Mouse (Mus musculus) cerebellum, adult 11-12 months (tissue): ENCODE results near the gene Fancf.
A peak's percentile ranks its signal among the peaks of the same experiment; 100 is the strongest.

Experiments used
- DNase-seq: peaks from one replicate; pipeline ENCODE4 v3.0.0; 2022

Gene Fancf

DNA sequence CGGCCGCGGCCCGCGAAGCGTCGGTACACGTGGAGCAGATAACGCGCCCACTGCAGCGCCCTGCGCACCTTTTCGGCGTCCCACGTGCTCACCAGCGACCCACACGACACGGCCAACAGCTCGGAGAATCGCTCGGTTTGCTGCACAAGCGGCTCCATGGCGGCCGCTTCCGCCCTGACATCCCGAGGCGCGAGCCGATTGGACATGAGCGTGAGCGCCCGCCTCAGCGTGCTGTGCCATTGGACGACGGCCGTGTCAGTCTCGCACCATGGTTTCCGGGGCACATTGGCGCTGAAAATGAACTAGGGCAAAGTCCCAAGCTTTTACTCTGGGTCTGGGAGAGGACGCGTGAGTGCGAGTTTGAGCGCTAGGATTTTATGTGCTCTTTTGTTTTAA is at the start of gene Fancf:
TSS of gene Fancf (minus strand) at position 171 of the 396 bp plus-strand sequence.
- peak; percentile 96 for DNase-seq

DNA sequence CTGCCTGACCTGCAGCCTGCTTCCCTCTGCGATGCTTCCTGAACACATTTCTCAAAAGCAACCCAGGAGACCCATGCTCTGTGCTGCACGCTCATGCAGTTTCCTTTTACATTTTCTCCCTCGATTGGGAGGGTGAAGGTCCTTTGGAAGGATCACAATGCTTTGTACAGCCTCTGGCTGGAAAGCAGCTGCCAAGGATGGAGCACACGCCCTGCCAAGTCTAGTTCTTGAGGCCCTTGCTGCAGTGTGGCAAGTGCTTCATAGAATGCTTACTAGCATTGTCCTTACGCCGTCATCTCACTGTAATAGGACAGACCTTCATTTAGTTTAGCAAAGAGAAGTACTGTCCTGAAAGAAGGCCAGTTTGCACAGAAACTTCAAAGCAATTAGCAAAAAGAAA is 37.0 kb upstream of the Fancf start:
- no peak for DNase-seq

DNA sequence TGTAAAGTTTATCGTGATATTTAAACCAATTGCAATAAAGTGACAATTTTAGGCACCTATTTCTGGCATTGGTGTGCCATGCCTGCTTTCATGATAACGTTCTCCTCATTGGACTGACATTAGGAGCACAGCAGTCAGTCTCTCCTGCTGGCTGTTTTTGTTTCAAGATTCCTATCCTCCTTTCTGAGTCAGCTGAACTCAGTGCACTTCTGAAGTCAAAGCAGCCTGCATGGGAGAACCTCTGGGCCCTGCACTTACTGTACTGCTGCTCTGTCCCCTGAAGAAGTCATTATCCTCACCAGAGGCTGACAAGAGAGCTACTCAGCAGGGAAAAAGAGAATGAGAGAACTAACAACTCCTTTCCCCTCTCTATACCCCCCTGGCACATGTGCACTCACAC is 32.9 kb upstream of the Fancf start:
- DNase-seq, result no peak

DNA sequence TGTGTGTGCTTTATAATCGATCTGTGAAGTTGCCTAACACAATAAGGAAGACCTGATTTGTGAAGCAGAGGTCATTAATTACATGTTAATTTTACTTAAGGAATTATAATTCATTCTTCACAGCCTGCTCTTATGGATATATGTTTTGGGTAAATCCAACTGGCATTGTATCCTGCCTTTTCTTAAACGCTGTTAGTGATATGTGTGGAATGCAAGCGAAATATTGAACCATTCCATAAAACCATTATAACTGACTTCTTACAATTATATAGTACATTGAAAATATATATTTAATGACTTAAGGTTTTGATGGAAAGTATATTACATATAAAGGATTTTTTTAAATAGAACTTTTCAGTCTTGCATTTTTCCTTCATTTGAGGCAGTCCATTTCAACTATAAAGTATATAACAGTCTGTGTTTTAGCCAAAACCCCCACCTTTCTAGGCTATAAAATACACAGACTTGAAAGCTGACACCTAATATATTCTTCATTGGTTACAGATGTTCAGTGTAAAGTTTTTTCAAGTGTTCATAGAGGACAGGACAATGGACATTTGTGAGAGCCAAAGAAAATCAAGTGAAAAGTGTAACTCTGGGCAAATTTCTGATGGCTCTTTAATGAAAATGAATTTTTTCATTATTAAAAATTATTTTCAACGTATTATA is 32.2 kb upstream of the Fancf start:
- DNase-seq, result no peak

DNA sequence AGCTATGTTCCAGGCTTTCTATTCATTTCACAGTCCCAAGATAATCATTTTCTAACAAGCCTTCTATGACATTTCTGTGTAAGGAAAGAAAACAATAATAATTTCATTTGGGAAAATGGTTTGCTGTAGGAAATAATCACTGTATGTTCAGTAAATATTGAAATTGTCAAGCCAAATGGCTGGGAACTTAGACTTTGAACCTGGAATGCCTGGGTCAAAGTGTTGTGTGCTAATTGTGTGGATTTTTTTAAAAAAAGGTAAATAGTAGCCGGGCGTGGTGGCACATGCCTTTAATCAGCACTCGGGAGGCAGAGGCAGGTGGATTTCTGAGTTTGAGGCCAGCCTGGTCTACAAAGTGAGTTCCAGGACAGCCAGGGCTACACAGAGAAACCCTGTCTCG is 30.9 kb upstream of the Fancf start:
- DNase-seq, result no peak

DNA sequence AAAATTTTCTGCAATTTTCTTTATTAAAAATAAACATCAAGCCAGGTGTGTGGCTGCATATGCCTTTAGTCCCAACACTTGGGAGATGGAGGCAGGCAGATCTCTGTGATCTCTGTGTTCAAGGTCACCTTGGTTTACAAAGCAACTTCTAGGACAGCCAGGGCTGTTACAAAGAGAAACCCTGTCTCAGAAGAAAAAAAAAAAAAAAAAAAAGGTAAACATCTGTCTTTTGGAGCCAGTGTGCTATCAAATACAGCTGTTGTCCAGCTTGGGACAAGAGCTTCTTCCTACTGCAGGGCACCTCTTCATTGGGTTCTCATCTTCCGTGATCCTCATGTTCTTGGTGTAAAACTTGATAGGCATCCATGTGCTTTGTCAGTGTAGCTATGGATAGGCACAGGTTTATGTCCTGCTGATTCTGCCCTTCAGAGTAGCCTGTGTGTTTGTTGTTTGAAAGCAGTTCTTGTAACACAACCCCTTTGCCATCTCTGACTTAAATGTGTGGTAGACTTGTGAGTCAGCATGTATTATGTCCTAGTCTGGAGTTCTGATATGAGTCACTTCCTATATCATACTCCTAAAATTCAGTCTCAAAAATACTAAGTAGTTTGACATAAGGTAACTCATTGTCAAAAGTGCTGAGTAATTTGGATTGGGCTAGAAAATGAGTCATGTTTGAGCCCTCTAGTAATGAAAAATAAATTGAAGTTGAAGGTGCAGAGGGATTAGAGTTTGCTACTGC is 30.3 kb upstream of the Fancf start:
- no peak for DNase-seq

DNA sequence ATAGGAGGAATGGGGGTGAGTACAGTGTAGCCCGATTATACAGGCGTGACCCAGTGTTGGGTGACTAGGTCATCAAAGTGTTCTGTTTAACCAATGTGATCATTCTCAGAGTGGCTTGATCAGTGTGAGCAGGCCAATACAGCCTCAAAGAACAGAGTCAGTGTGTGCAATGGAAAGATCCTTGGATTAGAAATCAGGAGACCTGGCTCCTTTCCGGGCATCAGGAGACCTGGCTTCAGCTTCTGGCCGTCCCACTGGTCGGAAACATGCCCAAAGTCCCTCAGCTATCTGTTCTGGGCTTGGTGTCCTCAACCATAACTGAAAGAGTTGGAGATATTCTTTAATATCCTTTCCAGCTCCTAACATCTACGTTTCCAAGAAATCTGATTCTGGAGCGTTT is 27.5 kb upstream of the Fancf start:
- no peak for DNase-seq

DNA sequence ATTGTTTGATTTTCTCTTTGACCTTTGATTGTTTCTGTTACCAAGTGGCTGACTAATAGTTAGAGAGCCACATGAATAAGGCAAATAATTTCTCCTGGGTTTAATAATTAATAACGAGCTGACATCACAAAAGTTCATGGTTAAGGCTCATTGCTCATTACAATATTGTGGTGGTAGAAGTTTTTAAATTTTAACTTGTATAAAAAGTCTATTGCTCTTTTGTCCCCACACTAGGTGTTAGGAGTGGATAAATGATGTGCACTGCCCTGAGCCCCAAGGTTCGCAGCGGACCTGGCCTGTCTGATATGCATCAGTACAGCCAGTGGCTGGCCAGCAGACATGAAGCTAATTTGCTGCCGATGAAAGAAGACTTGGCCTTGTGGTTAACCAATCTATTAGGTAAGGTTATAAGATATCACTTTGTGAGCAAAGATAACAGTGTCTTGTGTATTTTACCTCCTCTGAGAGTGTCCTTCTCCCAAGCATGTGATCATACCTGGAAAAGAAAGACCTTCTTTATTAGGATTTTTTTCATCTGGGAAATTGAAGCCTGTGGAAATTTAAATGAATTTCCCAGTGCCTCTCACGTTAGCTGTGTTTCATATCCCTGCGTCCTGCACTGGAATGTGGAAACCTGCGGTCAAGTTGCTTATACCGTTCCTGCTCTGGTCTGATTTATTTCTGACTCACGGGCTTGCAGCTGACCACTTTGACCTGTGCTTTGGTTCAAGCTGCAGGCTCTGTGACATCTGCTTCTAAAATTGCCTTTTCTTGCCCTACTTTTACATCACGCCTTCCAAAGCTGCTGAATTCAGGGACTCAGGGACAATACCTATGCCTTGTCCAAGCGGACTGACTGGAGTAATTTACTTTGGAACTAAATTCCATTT is 25.9 kb upstream of the Fancf start:
- DNase-seq, result no peak

DNA sequence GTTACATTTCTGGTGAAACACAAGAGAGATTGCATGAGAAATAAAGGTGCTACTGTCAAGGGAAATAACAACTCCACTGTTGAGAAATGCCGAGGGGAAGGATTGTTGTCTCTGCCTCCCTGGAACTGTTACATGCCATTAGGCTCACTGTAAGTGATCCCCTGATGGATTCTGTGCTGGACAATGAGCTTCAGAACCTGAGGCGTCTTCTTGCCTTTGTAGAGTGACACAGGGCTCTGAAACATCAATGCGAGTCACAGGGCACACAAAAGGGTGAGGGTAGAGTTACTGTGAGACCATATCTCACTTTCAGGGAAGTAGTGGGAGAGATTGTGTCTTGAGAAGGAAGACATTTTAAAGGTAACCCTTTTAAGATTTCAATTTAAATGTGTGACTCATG is 23.3 kb upstream of the Fancf start:
- no peak for DNase-seq

DNA sequence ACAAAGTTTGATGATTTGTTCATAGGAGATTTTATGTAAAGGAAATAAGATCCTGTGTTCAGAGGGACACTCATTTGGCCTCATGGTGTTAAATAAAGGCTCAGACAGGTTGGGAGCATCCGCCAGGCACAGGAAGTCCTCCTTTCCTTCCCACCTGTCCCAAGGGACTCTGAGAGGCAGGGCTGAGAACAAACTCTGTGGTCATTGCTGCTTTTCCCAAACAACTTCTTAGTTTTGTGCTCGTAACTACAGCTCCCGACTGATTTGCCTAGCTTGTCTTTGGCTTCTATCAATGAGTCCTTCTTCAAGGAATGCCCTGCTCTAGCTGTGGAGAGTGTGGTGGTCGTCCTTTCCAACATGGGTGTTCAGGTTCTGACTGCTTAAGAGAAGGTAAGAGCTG is 18.1 kb upstream of the Fancf start:
- no peak for DNase-seq

DNA sequence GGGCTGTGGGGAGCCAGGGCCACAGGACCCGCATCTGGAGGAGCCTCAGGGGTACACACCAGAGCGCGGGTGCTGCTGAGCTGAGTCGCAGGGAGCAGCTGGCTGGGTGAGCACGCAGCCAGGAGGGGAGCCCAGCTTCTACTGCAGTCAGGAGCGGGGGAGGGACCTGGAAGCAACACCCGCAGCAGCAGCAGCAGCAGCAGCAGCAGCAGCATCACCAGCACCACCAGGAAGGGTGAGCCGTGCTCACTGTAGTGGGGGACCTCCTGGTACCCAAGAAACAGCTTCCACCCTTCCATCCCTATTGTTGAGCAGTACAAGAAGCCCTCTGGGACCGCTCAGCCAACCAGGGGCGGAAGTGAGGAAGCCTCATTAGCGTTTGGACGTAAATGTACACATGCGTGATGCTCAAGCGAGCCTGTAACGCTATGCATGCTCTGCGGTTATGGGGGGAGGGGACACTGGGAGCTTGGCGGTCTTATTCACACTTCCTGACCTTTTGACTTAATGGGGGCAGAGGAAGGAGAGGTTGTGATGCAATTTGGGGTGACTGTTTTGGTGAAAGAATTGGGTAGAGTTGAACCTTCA is 17.2 kb upstream of the Fancf start:
- no peak for DNase-seq

DNA sequence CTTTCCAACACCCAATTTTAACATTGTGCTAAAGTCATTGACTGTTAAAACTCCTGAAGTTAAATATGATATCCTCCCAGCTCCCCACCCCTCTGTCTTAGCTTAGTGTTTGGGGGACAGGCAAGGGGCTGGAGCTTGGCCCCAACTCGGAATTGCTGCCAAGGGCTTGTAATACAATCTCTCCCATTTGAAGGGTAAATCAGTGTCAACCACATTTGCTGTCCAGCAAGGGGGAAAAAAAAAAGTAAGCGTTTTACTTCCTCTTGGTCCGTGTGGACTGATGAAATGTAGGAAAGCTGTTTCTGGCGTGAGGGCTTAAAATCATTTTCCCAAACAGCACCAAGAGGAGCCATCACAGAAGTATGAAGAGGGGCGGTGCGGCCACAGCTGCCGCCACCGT is 16.7 kb upstream of the Fancf start:
- no peak for DNase-seq

DNA sequence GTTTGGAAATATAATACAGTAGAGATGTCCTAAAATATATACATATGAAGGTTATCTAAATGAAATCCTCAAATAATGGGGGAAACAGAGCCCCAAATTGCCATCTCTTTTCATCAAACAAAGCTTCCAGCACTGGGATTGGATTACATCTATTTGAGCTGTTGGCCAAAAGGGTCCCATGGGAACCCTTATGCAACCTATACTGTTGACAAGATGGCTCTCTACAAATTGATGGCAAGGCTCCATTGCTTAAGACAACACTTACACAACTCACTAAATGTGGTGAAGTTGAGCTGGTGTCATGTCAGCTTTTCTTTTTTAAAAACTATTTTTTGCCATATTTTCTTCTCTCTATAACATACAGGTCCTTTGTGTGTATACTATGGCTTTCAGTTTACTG is 14.2 kb upstream of the Fancf start:
- no peak for DNase-seq

DNA sequence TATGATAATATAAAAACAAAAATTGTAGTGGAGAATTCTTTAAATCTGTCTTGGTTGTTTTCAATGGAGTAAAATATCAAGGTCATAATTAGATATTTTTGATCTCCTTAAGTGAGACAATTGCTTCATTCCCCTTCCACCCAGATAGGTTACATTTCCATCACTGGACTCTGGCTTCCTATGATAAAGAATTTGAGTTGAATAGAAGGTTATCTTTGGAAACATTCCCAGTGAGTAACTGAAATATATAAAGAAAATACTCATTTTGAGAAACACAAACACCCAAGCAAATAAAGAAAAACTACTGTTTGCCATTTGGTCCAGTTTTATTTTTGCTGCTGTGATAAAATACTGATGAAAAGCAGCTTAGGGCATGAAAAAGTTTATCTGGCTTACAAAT is 10.5 kb upstream of the Fancf start:
- no peak for DNase-seq

DNA sequence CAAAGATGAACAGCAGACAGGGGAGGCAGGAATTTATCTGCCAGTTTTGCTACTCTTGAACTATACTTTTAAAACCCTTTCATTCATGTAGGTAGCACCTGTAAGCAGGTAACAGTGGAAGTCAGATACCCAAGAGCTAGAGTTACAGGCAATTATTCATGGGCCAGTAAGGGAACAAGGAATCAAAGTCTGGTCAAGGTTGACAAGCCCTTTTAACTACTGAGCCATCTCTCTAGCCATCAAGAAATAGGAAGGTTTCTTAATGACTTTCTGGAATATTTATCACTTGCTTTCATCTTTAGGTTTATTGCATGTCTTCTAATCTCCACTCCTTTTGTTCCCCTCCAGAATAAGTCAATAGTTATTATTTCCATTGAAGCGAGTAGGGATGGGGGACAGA is 10.0 kb upstream of the Fancf start:
- no peak for DNase-seq

DNA sequence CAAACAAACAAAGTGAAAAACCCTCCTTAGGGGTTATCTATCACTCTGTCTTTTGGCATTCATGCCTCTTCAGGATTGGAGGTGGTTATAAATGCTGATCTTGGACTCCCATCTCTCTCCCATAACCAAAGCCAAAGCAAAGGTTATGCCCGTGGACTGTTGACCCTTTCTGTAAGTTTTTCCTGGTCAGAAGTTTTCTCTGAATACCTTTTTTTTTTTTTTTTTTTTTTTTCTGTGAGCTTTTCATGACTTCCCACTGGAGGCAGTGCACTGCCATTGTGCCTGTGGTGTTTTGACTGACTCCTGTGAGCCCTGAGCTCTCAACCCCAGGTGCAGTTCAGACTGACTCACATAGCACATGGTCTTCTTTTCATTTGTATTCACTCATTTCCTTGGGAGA is 5.9 kb upstream of the Fancf start:
- no peak for DNase-seq

DNA sequence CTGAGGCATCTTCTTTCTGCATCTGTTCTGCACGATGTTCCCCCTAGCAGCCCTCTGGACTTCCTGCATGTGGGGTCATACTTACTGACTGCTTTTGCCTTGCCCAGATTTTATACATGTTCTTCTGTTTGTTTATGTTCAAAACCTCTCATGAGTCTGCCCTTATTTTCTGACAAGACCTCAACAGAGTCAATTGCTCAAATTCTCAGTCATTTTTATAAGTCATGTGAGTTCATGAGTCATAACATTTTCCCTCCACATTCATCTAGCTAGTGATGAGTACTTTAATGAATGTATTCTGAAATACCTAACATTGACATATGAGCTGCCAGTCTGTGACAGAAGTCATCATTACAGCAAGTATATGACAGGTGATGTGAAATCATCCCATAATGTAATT is 3.3 kb upstream of the Fancf start:
- no peak for DNase-seq

DNA sequence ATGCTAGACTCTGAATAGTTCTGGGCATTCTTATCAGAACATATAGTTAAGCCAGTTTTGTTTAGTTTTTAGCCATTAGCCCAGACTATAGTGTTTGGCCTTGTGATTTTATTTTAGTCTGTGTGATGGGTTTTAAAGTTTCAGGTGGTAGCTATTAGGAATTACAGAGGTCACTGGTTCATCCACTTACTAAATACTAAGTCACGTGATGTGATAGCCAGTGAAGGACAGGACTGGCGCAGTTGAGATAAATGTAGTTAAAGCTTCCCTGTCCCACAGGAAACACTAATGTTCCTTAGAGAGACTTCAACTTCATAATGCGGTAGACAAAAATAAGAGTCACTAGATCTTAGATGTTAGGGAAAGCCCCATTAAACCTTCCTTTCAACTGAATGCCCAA is 775 bp upstream of the Fancf start:
- DNase-seq, result no peak

DNA sequence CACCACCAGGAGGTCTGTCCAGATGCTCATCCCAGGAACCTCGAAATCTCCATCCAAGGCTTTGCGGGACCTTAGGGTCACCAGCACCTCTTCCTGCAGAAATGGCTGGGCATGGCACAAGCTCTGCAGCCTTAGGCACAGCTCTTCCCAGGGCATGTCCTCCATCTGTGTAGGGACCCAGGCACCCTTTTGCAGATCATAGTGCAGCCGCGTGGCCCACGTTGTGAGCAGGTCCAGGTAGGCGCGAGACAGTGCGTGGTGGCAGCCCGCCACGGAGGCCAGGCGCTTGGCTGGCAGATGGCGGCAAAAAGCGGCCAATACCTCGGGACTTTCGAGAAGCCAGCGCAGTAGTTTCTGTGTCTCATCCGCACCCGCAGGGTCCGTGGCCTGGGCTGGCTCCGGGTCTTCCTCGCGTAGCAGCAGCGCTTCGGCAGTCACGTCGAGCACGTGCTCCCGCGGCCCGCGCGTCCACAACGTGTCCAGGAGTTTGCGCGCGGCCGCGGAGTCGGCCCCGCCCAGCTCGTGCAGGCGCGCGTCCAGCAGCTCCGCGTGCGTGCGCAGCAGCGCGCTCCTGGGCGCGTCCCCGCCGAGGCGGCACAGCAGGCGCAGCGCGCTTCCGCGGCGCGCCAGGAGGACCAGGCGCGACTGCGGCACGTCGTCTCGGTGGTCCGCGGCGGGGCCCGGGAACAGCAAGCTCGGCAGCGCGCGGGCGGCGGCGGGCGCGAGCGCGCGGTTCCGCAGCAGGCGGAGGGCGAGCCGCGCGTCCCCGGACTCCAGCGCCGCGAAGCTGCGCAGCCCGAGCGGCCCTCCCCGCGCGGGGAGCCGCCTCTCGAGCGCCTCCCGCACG is 594 bp downstream of the Fancf start, which contains the start of gene Gas2:
TSS of gene Gas2 (plus strand) at position 766 of the 847 bp plus-strand sequence.
- peak; percentile 90 for DNase-seq

DNA sequence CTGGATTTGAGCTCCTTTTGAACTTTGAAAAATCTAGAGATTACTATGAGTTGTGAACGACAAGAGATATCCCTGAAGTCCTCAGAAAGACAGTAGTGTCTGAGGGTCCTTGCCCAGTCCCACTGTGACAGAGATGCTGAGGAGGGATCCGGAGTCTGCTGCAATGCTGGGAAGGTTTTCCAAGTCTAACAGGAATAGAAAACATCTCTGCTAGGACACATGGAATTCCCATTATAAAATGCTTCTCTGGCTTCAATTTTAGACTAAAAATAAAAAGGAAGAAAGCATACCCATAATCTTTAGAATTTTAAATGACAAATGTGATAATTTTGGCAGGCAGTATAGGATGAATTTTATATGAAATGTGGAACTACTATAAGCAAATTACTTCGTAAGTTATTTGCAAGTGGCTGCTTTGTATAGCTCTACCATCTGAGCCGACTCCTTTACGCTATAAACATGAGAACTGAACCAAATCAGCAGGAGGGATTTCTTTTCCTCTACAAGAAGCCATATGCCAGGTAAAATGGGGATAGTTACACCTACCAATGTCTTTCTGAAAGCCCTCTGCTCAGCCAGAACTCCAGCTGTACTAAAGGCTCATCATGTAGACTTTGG is 10.1 kb downstream of the Fancf start:
- no peak for DNase-seq

DNA sequence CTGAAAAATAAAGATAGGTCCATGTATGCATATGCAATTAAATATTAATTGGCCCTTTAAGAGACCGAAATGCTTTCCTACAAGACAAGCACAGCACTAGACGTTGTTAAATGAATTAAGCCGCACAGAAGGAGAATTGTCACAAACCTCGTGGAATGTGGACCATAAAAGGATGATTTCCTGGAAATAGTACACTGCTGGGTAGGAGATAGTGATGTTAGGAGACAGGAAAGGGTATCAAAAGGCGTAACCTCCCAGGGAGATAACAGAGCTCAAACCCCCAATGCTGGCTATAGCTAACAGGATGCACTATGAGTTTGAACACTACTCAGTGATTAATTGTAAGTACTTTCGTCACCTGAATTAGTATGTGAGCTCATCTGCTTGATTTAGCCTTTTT is 11.2 kb downstream of the Fancf start:
- DNase-seq, result no peak

DNA sequence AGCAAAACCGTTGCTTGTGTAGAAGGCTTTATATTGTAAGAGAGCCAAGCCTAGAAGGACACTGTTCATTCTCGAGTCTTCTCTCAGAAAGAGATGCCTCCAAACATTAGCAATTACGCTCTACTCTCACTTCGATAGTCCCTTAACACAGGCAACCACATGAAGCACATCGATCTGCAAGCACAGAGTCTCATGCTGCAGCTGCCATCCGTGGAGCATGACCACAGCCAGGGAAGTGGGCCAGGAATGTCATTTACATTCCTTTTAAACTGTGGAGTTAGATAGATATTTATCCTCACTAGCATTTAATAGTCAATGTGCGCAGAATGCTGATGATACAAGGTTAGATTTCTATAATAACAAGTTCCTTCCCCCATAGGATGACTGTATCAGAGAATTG is 21.6 kb downstream of the Fancf start:
- DNase-seq, result no peak
